Mouse (Mus musculus) neutrophil, adult 5-6 weeks (primary cell): ENCODE measurements around the gene Efcab2. TPM values are rescaled to one million over a fixed set of nuclear protein-coding genes. Genes with fewer than 3 reads are reported as not detected.
A peak's percentile ranks its signal among the peaks of the same experiment; 100 is the strongest.

Source experiments
- ATAC-seq: fragments of 151-379, 151-347 bp; 2 replicates; pipeline ENCODE4 v1.8.0; 2017; ENCODE audit warnings: mild to moderate bottlenecking, moderate TSS enrichment; ENCODE audit not compliant: insufficient number of reproducible peaks, poor library complexity, low FRiP score, severe bottlenecking; ENCODE audit errors: extremely low read depth
- total RNA-seq: library from RNA; stranded (forward); fragments of 200-1000 nt; gene quantifications from 2 replicates; pipeline ENCODE4 v1.2.3, GENCODE M21; 2017

The Efcab2 gene
- 8.1 and 11.7 TPM in 2 replicates for total RNA-seq

GRCm38 (mm10) chr1:178405951-178406711 lies at the start of gene Efcab2:
Gene Efcab2 (plus strand): TSS chr1:178406085.
- ATAC-seq: peak; percentile 84

GRCm38 (mm10) chr1:178357776-178358710 lies 47.8 kb upstream of the Efcab2 start:
- ATAC-seq: no peak

- ATAC-seq: no peak
These were observed 45.6 kb upstream of the Efcab2 start for GRCm38 (mm10) chr1:178360264-178360663.

- no peak for ATAC-seq
These were observed 45.2 kb upstream of the Efcab2 start for GRCm38 (mm10) chr1:178360702-178361101.

GRCm38 (mm10) chr1:178365171-178365570 lies 40.7 kb upstream of the Efcab2 start:
- no peak for ATAC-seq

- ATAC-seq: no peak
These were observed 37.8 kb upstream of the Efcab2 start for GRCm38 (mm10) chr1:178368121-178368520.

GRCm38 (mm10) chr1:178368548-178369271 lies 37.2 kb upstream of the Efcab2 start:
- ATAC-seq: peak; percentile 88

- peak; percentile 39; the same call in 1 of the 2 replicates for ATAC-seq
These were observed 36.6 kb upstream of the Efcab2 start for GRCm38 (mm10) chr1:178369272-178369651.

- ATAC-seq: no peak
These were observed 33.2 kb upstream of the Efcab2 start for GRCm38 (mm10) chr1:178372681-178373080.

GRCm38 (mm10) chr1:178375381-178375780 lies 30.5 kb upstream of the Efcab2 start:
- no peak for ATAC-seq

GRCm38 (mm10) chr1:178376061-178376460 lies 29.8 kb upstream of the Efcab2 start:
- no peak for ATAC-seq

GRCm38 (mm10) chr1:178376907-178377306 lies 29.0 kb upstream of the Efcab2 start:
- ATAC-seq: no peak

GRCm38 (mm10) chr1:178378115-178378514 lies 27.8 kb upstream of the Efcab2 start:
- ATAC-seq: no peak

GRCm38 (mm10) chr1:178379224-178379623 lies 26.7 kb upstream of the Efcab2 start:
- no peak for ATAC-seq

GRCm38 (mm10) chr1:178382165-178382564 lies 23.7 kb upstream of the Efcab2 start:
- ATAC-seq: no peak

GRCm38 (mm10) chr1:178388802-178389201 lies 17.1 kb upstream of the Efcab2 start:
- no peak for ATAC-seq

- ATAC-seq: no peak
These were observed 16.5 kb upstream of the Efcab2 start for GRCm38 (mm10) chr1:178389401-178389800.

- ATAC-seq: peak; percentile 71
These were observed 12.9 kb upstream of the Efcab2 start for GRCm38 (mm10) chr1:178392970-178393369.

- no peak for ATAC-seq
These were observed 10.8 kb upstream of the Efcab2 start for GRCm38 (mm10) chr1:178395091-178395490.
